Mouse (Mus musculus): ENCODE results near the gene Gm28044. TPM values are rescaled to one million over a fixed set of nuclear protein-coding genes. Genes with fewer than 3 reads are reported as not detected.
"Not testable (repeated sequence)": the region's sequence is repeated elsewhere in the genome, so short reads cannot be mapped to it uniquely, and the experiment has no call there.

Gene Gm28044
- polyA plus RNA-seq (2015; fragmentation: Nextera tagmentation; extraction: Ambion mirVana) = 0.52 and 0.64 TPM in 2 replicates

DNA sequence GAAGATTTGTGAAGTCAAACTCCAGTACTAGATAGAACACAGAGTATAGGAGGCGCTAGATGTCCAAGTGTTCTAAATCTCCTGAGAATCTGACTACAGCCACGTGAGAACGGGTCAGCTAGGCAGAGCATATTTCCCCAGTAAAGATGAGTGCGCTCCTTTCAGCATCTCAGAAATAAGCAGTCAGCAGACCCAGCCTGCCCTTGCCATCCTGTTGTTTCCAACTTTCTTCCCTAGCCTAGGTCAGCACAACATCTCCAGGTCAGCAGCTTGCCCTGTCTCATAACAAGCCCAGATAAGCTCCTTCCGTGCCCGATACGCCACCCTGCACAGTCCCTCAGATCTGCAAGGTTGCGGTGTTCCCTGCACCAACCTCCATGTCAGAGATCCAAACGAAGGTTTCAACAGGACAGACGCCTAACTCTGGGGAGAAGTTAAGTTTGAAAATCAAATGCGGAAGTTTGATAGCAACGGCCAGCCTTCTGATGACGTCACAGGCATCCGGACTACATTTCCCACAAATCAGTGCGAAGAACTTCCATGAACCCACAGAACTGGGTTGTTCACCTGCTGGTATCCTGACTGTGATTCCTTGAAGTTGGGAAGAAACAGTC, at the start of gene Gm28044, which contains the start of gene Zfp953:
Gene Gm28044 (minus strand): TSS at position 406 of the 614 bp plus-strand sequence.
Gene Zfp953 (minus strand): TSS at position 475 of the 614 bp plus-strand sequence.
- peak within 1 kb of the TSS; percentile 71 for H3K27ac ChIP-seq
- H3K4me3 ChIP-seq (replicated peaks) = peak within 1 kb of the TSS; percentile 79
- peak within 1 kb of the TSS; percentile 73 for H3K9ac ChIP-seq
- no peaks in the 10 kb centered on the region for H3K36me3 ChIP-seq
- H3K4me2 ChIP-seq = peak within 1 kb of the TSS; percentile 60
- peak; percentile 87 for ATAC-seq (ENCODE audit: insufficient read depth, low FRiP score, low read depth)
- under 1% methylated on average over 15 of the region's 15 CpGs for WGBS
- H3K4me1 ChIP-seq = no peaks in the 10 kb centered on the region
- no peaks in the 10 kb centered on the region for H3K27me3 ChIP-seq (replicated peaks)
- no peaks in the 10 kb centered on the region for H3K9me3 ChIP-seq

- not testable (repeated sequence) for H3K4me1 ChIP-seq; H3K36me3 ChIP-seq; H3K27me3 ChIP-seq (replicated peaks); H3K9me3 ChIP-seq
- H3K9ac ChIP-seq = 0 out of 2 replicates have a peak within 1 kb of the TSS, but pooled peaks have one; percentile 9
- peak within 1 kb of the TSS; percentile 53 for H3K4me2 ChIP-seq
- 3% methylated on average over 16 of the region's 16 CpGs for WGBS
- peak within 1 kb of the TSS; percentile 65 for H3K4me3 ChIP-seq (replicated peaks)
- peak; percentile 92 for ATAC-seq (ENCODE audit: insufficient read depth, low FRiP score, low read depth)
- H3K27ac ChIP-seq = peak within 1 kb of the TSS; percentile 48; the same call in 1 of the 2 replicates
These were observed 39.0 kb upstream of the Gm28044 start, which contains the start of gene Zfp429 for GRCm38 (mm10) chr13:67399183-67399903. Zfp429 (minus strand) TSS chr13:67399819.

DNA sequence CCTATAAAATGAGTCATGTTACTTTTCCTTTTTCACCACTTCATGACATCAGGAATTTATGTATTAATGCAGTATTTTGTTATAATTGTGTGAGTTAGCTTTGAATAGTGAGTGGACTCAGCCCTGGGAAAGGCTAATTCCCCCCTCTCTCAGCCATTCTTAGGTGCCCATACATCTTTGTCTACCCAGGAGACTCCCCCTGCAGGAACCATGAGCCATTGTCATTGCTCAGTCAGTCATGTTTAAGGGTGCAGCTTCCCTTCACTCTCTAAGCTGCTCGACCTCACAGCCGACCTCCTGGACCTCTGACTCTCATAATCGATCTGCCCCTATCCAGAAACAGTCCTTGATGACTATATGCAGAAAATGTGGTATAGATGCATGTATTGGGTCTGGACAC, 15.9 kb upstream of the Gm28044 start:
- H3K9me3 ChIP-seq; H3K4me1 ChIP-seq; H3K4me3 ChIP-seq (replicated peaks); ATAC-seq (ENCODE audit: insufficient read depth, low FRiP score, low read depth); H3K36me3 ChIP-seq; H3K9ac ChIP-seq; H3K27ac ChIP-seq; H3K27me3 ChIP-seq (replicated peaks); H3K4me2 ChIP-seq: not testable (repeated sequence)
- WGBS = 78% methylated on average over 3 of the region's 3 CpGs

DNA sequence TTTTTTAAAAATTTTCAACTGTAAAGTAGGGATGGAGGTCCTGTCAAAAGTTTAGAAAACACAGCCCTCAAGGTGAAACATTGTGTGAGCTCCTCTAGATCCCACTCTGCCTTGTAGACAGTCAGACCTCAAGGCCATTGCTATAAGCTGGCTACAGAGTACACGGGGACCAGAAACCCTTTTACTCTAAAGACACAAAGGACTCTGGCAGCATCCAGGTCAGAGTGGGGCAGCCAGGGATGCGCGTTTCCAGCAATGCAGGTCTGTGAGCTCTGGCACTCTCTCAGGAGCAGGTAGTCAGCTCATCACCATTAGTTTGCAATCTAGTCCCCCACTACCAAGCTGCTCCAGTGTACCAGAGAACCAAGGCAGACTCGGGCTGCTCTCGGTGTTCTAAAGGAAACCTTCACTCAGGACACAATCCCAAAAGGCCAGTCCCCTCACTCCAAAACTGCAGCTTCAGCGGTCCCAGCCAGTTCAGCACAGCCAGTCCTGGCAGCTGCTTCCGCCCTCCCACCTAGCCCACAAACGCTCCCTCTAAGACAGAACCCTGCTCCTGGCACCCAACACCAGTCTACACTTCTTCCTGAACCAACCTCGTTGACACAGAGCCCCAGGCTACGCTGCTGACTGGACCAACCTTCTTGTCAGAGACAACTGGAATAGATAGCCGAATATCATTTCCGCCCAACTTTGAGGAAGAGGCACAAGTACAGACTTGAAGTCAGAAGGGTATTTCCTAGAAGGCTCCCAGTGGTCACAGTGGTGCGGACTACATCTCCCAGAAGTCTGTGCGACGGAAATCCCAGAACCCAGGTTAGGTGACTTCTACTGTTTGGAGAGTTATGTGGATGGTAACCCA, 14.9 kb upstream of the Gm28044 start, which contains the start of the genes Gm28041 and Zfp456:
Gene Gm28041 (minus strand): TSS at position 684 of the 862 bp plus-strand sequence.
Gene Zfp456 (minus strand): TSS at position 761 of the 862 bp plus-strand sequence.
- peak; percentile 92 for ATAC-seq (ENCODE audit: insufficient read depth, low FRiP score, low read depth)
- H3K4me1 ChIP-seq; H3K9me3 ChIP-seq; H3K36me3 ChIP-seq; H3K9ac ChIP-seq; H3K27ac ChIP-seq; H3K27me3 ChIP-seq (replicated peaks): not testable (repeated sequence)
- WGBS = 12% methylated on average over 13 of the region's 15 CpGs
- Histone ChIP-seq H3K4me3 (replicated peaks) (peak within 1 kb of the TSS; percentile 54), H3K4me2 (peak within 1 kb of the TSS; percentile 58)

- no peaks in the 10 kb centered on the region for H3K27me3 ChIP-seq (replicated peaks)
- H3K9me3 ChIP-seq = no peaks in the 10 kb centered on the region
- H3K4me3 ChIP-seq (replicated peaks) = no peak overlapping the region
- no peak for ATAC-seq (ENCODE audit: insufficient read depth, low FRiP score, low read depth)
- H3K9ac ChIP-seq = no peak overlapping the region
- no peaks in the 10 kb centered on the region for H3K36me3 ChIP-seq
- no peak overlapping the region for H3K4me2 ChIP-seq
- H3K4me1 ChIP-seq = no peaks in the 10 kb centered on the region
- no peak overlapping the region for H3K27ac ChIP-seq
These were observed 8.5 kb downstream of the Gm28044 start for GRCm38 (mm10) chr13:67351854-67352253.

DNA sequence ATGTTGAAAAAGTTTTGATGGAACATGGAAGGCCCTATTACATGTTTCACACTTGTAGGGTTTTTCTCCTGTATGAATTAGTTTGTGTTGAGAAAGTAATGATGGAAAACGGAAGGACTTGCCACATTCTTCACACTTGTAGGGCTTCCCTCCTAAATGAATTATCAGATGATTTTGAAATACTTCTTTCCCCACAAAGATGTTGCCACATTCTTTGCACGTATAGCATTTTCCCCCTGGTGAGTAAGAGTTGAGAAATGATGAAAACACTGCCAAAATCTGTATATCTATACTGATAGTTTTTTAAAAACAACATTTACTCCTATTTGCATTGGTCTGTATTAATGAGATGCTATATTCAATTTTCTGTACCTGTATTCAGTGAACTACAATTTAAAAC, 16.9 kb downstream of the Gm28044 start:
- H3K36me3 ChIP-seq = no peaks in the 10 kb centered on the region
- H3K4me2 ChIP-seq = no peak overlapping the region
- H3K27ac ChIP-seq = no peak overlapping the region
- no peak overlapping the region for H3K4me3 ChIP-seq (replicated peaks)
- H3K9me3 ChIP-seq = no peaks in the 10 kb centered on the region
- 90% methylated on average over 2 of the region's 2 CpGs for WGBS
- ATAC-seq (ENCODE audit: insufficient read depth, low FRiP score, low read depth) = no peak
- no peaks in the 10 kb centered on the region for H3K27me3 ChIP-seq (replicated peaks)
- H3K4me1 ChIP-seq = no peaks in the 10 kb centered on the region
- H3K9ac ChIP-seq = no peak overlapping the region

DNA sequence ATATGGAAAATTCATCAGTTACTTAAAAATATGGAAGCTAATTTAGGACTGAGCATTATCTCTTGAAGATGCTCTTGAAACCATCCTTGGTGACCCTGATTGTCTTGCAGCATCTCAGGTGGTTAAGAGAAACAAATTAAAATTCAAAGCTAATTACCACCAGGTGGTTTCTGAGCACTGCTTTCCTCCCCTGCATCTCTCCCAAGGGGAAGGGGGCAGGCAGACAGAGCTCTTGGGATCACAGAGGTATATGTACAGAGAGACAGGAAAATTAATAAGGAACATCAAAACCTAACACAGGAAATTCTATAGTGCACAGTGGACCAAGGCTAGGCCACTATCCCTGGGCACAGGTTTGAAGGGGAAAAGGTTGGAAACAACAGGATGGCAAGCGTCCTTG, 27.5 kb downstream of the Gm28044 start:
- Histone ChIP-seq H3K4me2 (peak overlapping the region; percentile 83), H3K27ac (peak overlapping the region; percentile 51; the same call in 1 of the 2 replicates), H3K36me3 (no peaks in the 10 kb centered on the region), H3K4me3 (replicated peaks) (peak overlapping the region; percentile 61), H3K4me1 (0 out of 2 replicates have a peak, but pooled peaks cover 4% of the 10 kb centered on the region), H3K27me3 (replicated peaks) (no peaks in the 10 kb centered on the region), H3K9ac (peak overlapping the region; percentile 12; the same call in 1 of the 2 replicates), H3K9me3 (no peaks in the 10 kb centered on the region)
- 81% methylated on average over 1 of the region's 1 CpGs for WGBS
- ATAC-seq (ENCODE audit: insufficient read depth, low FRiP score, low read depth) = no peak

DNA sequence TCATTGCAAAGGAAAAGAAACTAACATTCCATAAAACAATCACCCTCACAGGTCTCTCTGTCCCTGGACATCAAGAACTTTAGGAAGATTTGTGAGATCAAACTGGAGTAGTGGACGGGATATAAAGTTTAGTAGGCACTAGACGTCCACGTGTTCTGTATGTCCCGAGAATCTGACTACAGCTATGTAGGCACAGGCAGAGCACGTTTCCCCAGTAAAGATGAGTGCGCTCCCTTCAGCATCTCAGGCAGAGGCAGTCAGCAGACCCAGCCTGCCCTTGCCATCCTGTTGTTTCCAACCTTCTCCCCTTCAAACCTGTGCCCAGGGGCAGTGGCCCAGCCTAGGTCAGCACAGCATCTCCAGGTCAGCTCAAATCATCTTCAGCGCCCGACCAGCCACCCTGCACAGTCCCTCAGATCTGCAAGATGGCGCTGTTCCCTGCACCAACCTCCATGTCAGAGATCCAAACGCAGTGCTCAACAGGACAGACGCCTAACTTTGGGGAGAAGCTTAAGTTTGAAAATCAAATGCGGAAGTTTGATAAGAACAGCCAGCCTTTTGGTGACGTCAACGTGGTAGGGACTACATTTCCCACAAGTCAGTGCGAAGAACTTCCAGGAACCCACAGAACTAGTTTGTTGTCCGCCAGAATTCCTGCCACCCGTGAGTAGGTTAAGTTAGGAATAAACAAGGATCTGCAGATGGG, 28.2 kb downstream of the Gm28044 start, which contains the start of gene Zfp595:
Gene Zfp595 (minus strand): TSS at position 552 of the 706 bp plus-strand sequence.
- Histone ChIP-seq H3K27me3 (replicated peaks) (no peaks in the 10 kb centered on the region), H3K27ac (peak within 1 kb of the TSS; percentile 78), H3K4me1 (0 out of 2 replicates have a peak, but pooled peaks cover 4% of the 10 kb centered on the region), H3K36me3 (no peaks in the 10 kb centered on the region), H3K4me2 (peak within 1 kb of the TSS; percentile 83), H3K9ac (peak within 1 kb of the TSS; percentile 52), H3K9me3 (no peaks in the 10 kb centered on the region), H3K4me3 (replicated peaks) (peak within 1 kb of the TSS; percentile 61)
- WGBS = 10% methylated on average over 17 of the region's 17 CpGs
- peak; percentile 92 for ATAC-seq (ENCODE audit: insufficient read depth, low FRiP score, low read depth)

- WGBS = 23% methylated on average over 5 of the region's 5 CpGs
- peak; percentile 48; the same call in 1 of the 2 replicates for ATAC-seq (ENCODE audit: insufficient read depth, low FRiP score, low read depth)
- Histone ChIP-seq H3K4me2 (peak overlapping the region; percentile 94), H3K4me3 (replicated peaks) (peak overlapping the region; percentile 72), H3K9me3 (no peaks in the 10 kb centered on the region), H3K27ac (0 out of 2 replicates have a peak overlapping the region, but pooled peaks have one; percentile 44), H3K36me3 (no peaks in the 10 kb centered on the region), H3K4me1 (no peaks in the 10 kb centered on the region), H3K9ac (no peak overlapping the region; the same call in 1 of the 2 replicates), H3K27me3 (replicated peaks) (no peaks in the 10 kb centered on the region)
These were observed 53.6 kb downstream of the Gm28044 start for GRCm38 (mm10) chr13:67306718-67307117.

DNA sequence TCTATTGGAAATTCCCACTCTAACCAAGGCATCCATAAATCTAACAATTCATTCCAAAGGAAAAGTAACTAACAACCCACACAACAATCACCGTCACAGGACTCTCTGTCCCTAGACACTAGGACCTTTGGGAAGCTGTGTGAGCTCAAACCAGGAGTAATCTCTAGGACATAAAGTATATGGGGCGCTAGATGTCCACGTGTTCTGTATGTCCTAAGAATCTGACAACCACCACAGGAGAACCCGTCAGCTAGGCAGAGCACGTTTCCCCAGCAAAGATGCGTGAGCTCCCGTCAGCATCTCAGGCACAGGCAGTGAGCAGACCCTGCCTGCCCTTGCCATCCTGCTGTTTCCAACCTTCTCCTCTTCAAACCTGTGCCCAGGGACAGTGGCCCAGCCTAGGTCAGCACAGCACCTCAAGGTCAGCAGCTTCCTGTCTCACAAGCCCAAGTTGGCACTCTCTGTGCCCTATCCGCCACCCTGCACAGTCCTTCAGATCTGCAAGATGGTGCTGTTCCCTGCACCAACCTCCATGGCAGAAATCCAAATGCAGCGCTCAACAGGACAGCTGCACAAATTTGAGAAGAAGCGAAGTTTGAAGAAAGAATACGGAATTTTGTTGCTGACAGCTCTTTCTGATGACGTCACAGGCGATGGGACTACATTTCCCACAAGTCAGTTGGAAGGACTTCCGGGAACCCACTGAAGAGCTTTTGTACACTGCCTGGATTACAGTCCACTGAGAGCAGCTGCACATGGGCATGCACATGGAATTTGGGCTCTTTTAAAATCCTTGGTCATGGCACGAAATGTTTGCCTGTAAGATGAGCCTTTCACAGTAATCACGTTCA, 54.3 kb downstream of the Gm28044 start, which contains the start of gene Zfp457:
Gene Zfp457 (minus strand): TSS at position 664 of the 851 bp plus-strand sequence.
- H3K9me3 ChIP-seq = no peaks in the 10 kb centered on the region

More for the DNA sequence above, 54.3 kb downstream of the Gm28044 start, which contains the start of gene Zfp457:
- peak within 1 kb of the TSS; percentile 82 for H3K9ac ChIP-seq
- no peaks in the 10 kb centered on the region for H3K27me3 ChIP-seq (replicated peaks)
- 0 out of 2 replicates have a peak within 1 kb of the TSS, but pooled peaks have one; percentile 44 for H3K27ac ChIP-seq
- H3K4me2 ChIP-seq = peak within 1 kb of the TSS; percentile 94
- no peaks in the 10 kb centered on the region for H3K4me1 ChIP-seq
- H3K4me3 ChIP-seq (replicated peaks) = peak within 1 kb of the TSS; percentile 72
- WGBS = 8% methylated on average over 16 of the region's 16 CpGs
- ATAC-seq (ENCODE audit: insufficient read depth, low FRiP score, low read depth) = peak; percentile 96
- H3K36me3 ChIP-seq = no peaks in the 10 kb centered on the region

Measured in stomach, embryonic 15.5 days (tissue).